Mouse (Mus musculus): ENCODE data around the gene Foxred2.

DNA sequence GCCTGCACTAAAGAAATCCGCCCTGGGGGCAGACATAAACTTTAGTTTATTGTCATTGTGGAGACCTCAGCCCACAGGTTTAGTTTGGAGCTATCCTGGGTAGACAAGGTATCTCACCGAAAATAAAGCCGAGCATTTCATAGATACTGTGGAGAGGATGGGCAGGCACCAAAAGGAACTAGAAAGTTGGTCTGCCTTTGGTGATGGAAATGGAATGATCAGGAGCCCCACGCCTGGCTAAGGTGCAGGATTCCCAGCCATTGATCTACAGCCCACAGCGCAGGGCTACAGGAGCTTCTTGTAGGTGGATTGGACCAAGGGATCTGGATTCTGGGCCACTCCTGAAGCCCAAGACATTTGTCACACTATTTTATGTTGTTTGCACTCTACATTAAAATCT, 1.1 kb upstream of the Foxred2 start:
- TF ChIP-seq POLR2A (IDR thresholded peaks at IDR 0.05; ENCODE audit: insufficient read depth, low read depth, low read length) (no peak), CTCF (IDR thresholded peaks at IDR 0.05) (no peak)
